Mouse (Mus musculus): ENCODE data around the gene Adig. TPM values are rescaled to one million over a fixed set of nuclear protein-coding genes. Genes with fewer than 3 reads are reported as not detected.

The Adig gene
- total and polyA plus RNA-seq, 3 experiments = not detected

GRCm38 (mm10) chr2:158512528-158512927 is 10.1 kb downstream of the Adig start, which contains the start of gene Arhgap40:
Arhgap40 (plus strand) TSS chr2:158512796.
- H3K4me2 ChIP-seq (ENCODE audit: insufficient read depth, low read depth, poor library complexity, severe bottlenecking) = no peak within 1 kb of the TSS
- dilution Hi-C loops (cut with MboI; ENCODE audit: extremely low pct_ligation_motif_present, extremely low pct_unique_long_range_greater_than_20kb, low sequenced_read_pairs) (no loop called here), in situ Hi-C loops (cut with MboI; ENCODE audit: low pct_ligation_motif_present, low pct_unique_long_range_greater_than_20kb, low sequenced_read_pairs) (no loop called here)
- H3K9ac ChIP-seq (ENCODE audit: insufficient read depth, low read depth) = no peak within 1 kb of the TSS
- no peaks in the 10 kb centered on the region for H3K27me3 ChIP-seq (replicated peaks)
- no peak for DNase-seq (ENCODE audit: extremely low read depth)
- H3K79me2 ChIP-seq (replicated peaks; ENCODE audit: control insufficient read depth, extremely low read depth, insufficient read depth, poor library complexity, severe bottlenecking) = no peaks in the 10 kb centered on the region
- TF ChIP-seq MEF2A (IDR thresholded peaks at IDR 0.05; ENCODE audit: borderline replicate concordance, low read depth, low read length) (no peak), E2F4 (IDR thresholded peaks at IDR 0.05; ENCODE audit: insufficient replicate concordance, low read depth, low read length) (no peak), ETS1 (conservative IDR thresholded peaks at IDR 0.05; ENCODE audit: low read depth, low read length) (no peak), SIN3A (IDR thresholded peaks at IDR 0.05; ENCODE audit: low read length) (no peak), CTCF (conservative IDR thresholded peaks at IDR 0.05 in 1 of 2, IDR thresholded peaks at IDR 0.05 in 1 of 2; ENCODE audit: low read depth in 2 of 2, low read length in 2 of 2) (no peak), POLR2A (IDR thresholded peaks at IDR 0.05; ENCODE audit: low read depth, low read length) (no peak), MXI1 (IDR thresholded peaks at IDR 0.05; ENCODE audit: low read depth, low read length) (no peak), NRF1 (IDR thresholded peaks at IDR 0.05; ENCODE audit: low read depth, low read length) (no peak), TBP (conservative IDR thresholded peaks at IDR 0.05; ENCODE audit: low read depth, low read length) (no peak), NELFE (IDR thresholded peaks at IDR 0.05; ENCODE audit: low read depth, low read length) (no peak), HCFC1 (IDR thresholded peaks at IDR 0.05; ENCODE audit: low read depth, low read length) (no peak), USF1 (IDR thresholded peaks at IDR 0.05; ENCODE audit: low read depth, low read length) (no peak), MYC (IDR thresholded peaks at IDR 0.05; ENCODE audit: low read depth, low read length) (no peak), USF2 (conservative IDR thresholded peaks at IDR 0.05; ENCODE audit: low read depth, low read length) (no peak)
- 0 out of 4 replicates have a peak, but pooled peaks cover 0 to 2% of the 10 kb centered on the region in 2 experiments for H3K4me1 ChIP-seq (ENCODE audit: control insufficient read depth in 1 of 2, insufficient read depth in 2 of 2)
- no peak within 1 kb of the TSS for H3K4me3 ChIP-seq (replicated peaks in 1 of 3; ENCODE audit: low read depth in 2 of 3, low read length in 2 of 3, poor library complexity in 1 of 3)
- no peaks in the 10 kb centered on the region for H3K36me3 ChIP-seq (replicated peaks in 1 of 2; ENCODE audit: control insufficient read depth in 1 of 2, insufficient read depth in 1 of 2, low read length in 1 of 2)
- no peaks in the 10 kb centered on the region for H3K9me3 ChIP-seq (replicated peaks; ENCODE audit: low read length)
- no peak within 1 kb of the TSS for H3K27ac ChIP-seq (ENCODE audit: insufficient read depth, low read depth)

GRCm38 (mm10) chr2:158513821-158514336 is 11.5 kb downstream of the Adig start:
- TF ChIP-seq NELFE (IDR thresholded peaks at IDR 0.05; ENCODE audit: low read depth, low read length) (no peak), MXI1 (IDR thresholded peaks at IDR 0.05; ENCODE audit: low read depth, low read length) (no peak), JUND (conservative IDR thresholded peaks at IDR 0.05; ENCODE audit: low read depth, low read length) (no peak), RCOR1 (conservative IDR thresholded peaks at IDR 0.05; ENCODE audit: low read depth, low read length) (no peak), ETS1 (conservative IDR thresholded peaks at IDR 0.05; ENCODE audit: low read depth, low read length) (no peak), USF2 (conservative IDR thresholded peaks at IDR 0.05; ENCODE audit: low read depth, low read length) (no peak), MAX (IDR thresholded peaks at IDR 0.05; ENCODE audit: low read length) (no peak), CTCF (conservative IDR thresholded peaks at IDR 0.05 in 1 of 2, IDR thresholded peaks at IDR 0.05 in 1 of 2; ENCODE audit: low read depth in 2 of 2, low read length in 2 of 2) (no peak), ZC3H11A (IDR thresholded peaks at IDR 0.05; ENCODE audit: low read depth, low read length) (no peak), ZKSCAN1 (IDR thresholded peaks at IDR 0.05; ENCODE audit: borderline replicate concordance, low read depth, low read length) (no peak), TBP (conservative IDR thresholded peaks at IDR 0.05; ENCODE audit: low read depth, low read length) (no peak)
- in situ Hi-C loops (cut with MboI; ENCODE audit: low pct_ligation_motif_present, low pct_unique_long_range_greater_than_20kb, low sequenced_read_pairs) = no loop called here

More at GRCm38 (mm10) chr2:158513821-158514336, 11.5 kb downstream of the Adig start:
- Histone ChIP-seq H3K27me3 (replicated peaks) (no peaks in the 10 kb centered on the region), H3K4me2 (ENCODE audit: insufficient read depth, low read depth, poor library complexity, severe bottlenecking) (no peak overlapping the region), H3K9ac (ENCODE audit: insufficient read depth, low read depth) (no peak overlapping the region), H3K27ac (ENCODE audit: insufficient read depth, low read depth) (no peak overlapping the region), H3K36me3 (replicated peaks in 1 of 2; ENCODE audit: control insufficient read depth in 1 of 2, insufficient read depth in 1 of 2, low read length in 1 of 2) (no peaks in the 10 kb centered on the region), H3K79me2 (replicated peaks; ENCODE audit: control insufficient read depth, extremely low read depth, insufficient read depth, poor library complexity, severe bottlenecking) (no peaks in the 10 kb centered on the region), H3K4me1 (ENCODE audit: control insufficient read depth in 1 of 2, insufficient read depth in 2 of 2) (0 out of 4 replicates have a peak, but pooled peaks cover 0 to 2% of the 10 kb centered on the region in 2 experiments), H3K4me3 (replicated peaks in 1 of 3; ENCODE audit: low read depth in 2 of 3, low read length in 2 of 3, poor library complexity in 1 of 3) (no peak overlapping the region), H3K9me3 (replicated peaks; ENCODE audit: low read length) (no peaks in the 10 kb centered on the region)
- DNase-seq (ENCODE audit: extremely low read depth) = no peak
- dilution Hi-C loops (cut with MboI; ENCODE audit: extremely low pct_ligation_motif_present, extremely low pct_unique_long_range_greater_than_20kb, low sequenced_read_pairs) = no loop called here

All from CH12.LX (cell line).